Mouse (Mus musculus): ENCODE results near the gene Slc35b1. TPM values are rescaled to one million over a fixed set of nuclear protein-coding genes. Genes with fewer than 3 reads are reported as not detected.
A peak's percentile ranks its signal among the peaks of the same experiment; 100 is the strongest.

Slc35b1 gene
- total and polyA plus RNA-seq, 2 experiments from 2014 or later: 92.4 to 168 TPM

GRCm38 (mm10) chr11:95397843-95398835, 13.6 kb downstream of the Slc35b1 start:
- Histone ChIP-seq H3K4me2 (ENCODE audit: low read depth, low read length, poor library complexity, severe bottlenecking) (no peak overlapping the region), H3K4me3 (ENCODE audit: low read depth, low read length) (no peak overlapping the region), H3K36me3 (ENCODE audit: insufficient read depth, low read length) (no peaks in the 10 kb centered on the region), H3K4me1 (ENCODE audit: insufficient read depth, low read length) (0 out of 2 replicates have a peak, but pooled peaks cover 3% of the 10 kb centered on the region), H3K9me3 (ENCODE audit: low read length) (no peaks in the 10 kb centered on the region), H3K27ac (ENCODE audit: low read depth, low read length) (no peak overlapping the region), H3K27me3 (ENCODE audit: insufficient read depth, low read length) (no peaks in the 10 kb centered on the region), H3K9ac (replicated peaks; ENCODE audit: low read length, poor library complexity, severe bottlenecking) (no peak overlapping the region)
- 56% methylated on average over 14 of the region's 14 CpGs for WGBS
- ATAC-seq (ENCODE audit: low FRiP score) (no peak), DNase-seq (ENCODE audit: low spot score) (peak; percentile 78)
- TF ChIP-seq CTCF (IDR thresholded peaks at IDR 0.05): peak; percentile 95

- no peak for TF ChIP-seq CTCF (IDR thresholded peaks at IDR 0.05)
- WGBS: 55% methylated on average over 13 of the region's 13 CpGs
- Histone ChIP-seq H3K4me3 (ENCODE audit: low read depth, low read length) (no peak overlapping the region), H3K9me3 (ENCODE audit: low read length) (no peaks in the 10 kb centered on the region), H3K36me3 (ENCODE audit: insufficient read depth, low read length) (no peaks in the 10 kb centered on the region), H3K4me2 (ENCODE audit: low read depth, low read length, poor library complexity, severe bottlenecking) (no peak overlapping the region), H3K9ac (replicated peaks; ENCODE audit: low read length, poor library complexity, severe bottlenecking) (no peak overlapping the region), H3K27me3 (ENCODE audit: insufficient read depth, low read length) (no peaks in the 10 kb centered on the region), H3K27ac (ENCODE audit: low read depth, low read length) (no peak overlapping the region), H3K4me1 (ENCODE audit: insufficient read depth, low read length) (no peaks in the 10 kb centered on the region)
- ATAC-seq (ENCODE audit: low FRiP score) (no peak), DNase-seq (ENCODE audit: low spot score) (no peak)
These were observed 15.1 kb downstream of the Slc35b1 start for GRCm38 (mm10) chr11:95399520-95400020.

- Histone ChIP-seq H3K9me3 (ENCODE audit: low read length) (no peaks in the 10 kb centered on the region), H3K36me3 (ENCODE audit: insufficient read depth, low read length) (no peaks in the 10 kb centered on the region), H3K4me3 (ENCODE audit: low read depth, low read length) (no peak overlapping the region), H3K27ac (ENCODE audit: low read depth, low read length) (no peak overlapping the region), H3K4me2 (ENCODE audit: low read depth, low read length, poor library complexity, severe bottlenecking) (no peak overlapping the region), H3K4me1 (ENCODE audit: insufficient read depth, low read length) (no peaks in the 10 kb centered on the region), H3K9ac (replicated peaks; ENCODE audit: low read length, poor library complexity, severe bottlenecking) (no peak overlapping the region), H3K27me3 (ENCODE audit: insufficient read depth, low read length) (no peaks in the 10 kb centered on the region)
- no peak for ATAC-seq (ENCODE audit: low FRiP score)
- DNase-seq (ENCODE audit: low spot score): no peak
- TF ChIP-seq CTCF (IDR thresholded peaks at IDR 0.05): no peak
- 83% methylated on average over 5 of the region's 5 CpGs for WGBS
These were observed 17.1 kb downstream of the Slc35b1 start for GRCm38 (mm10) chr11:95401568-95401967.

GRCm38 (mm10) chr11:95402196-95402595, 17.7 kb downstream of the Slc35b1 start:
- no peaks in the 10 kb centered on the region for H3K27me3 ChIP-seq (ENCODE audit: insufficient read depth, low read length)
- H3K9me3 ChIP-seq (ENCODE audit: low read length): no peaks in the 10 kb centered on the region
- ATAC-seq (ENCODE audit: low FRiP score) (no peak), DNase-seq (ENCODE audit: low spot score) (peak; percentile 79)
- no peaks in the 10 kb centered on the region for H3K4me1 ChIP-seq (ENCODE audit: insufficient read depth, low read length)
- H3K4me2 ChIP-seq (ENCODE audit: low read depth, low read length, poor library complexity, severe bottlenecking): no peak overlapping the region
- H3K9ac ChIP-seq (replicated peaks; ENCODE audit: low read length, poor library complexity, severe bottlenecking): no peak overlapping the region
- TF ChIP-seq CTCF (IDR thresholded peaks at IDR 0.05): no peak
- H3K36me3 ChIP-seq (ENCODE audit: insufficient read depth, low read length): no peaks in the 10 kb centered on the region
- WGBS: 29% methylated on average over 5 of the region's 5 CpGs
- no peak overlapping the region for H3K27ac ChIP-seq (ENCODE audit: low read depth, low read length)
- H3K4me3 ChIP-seq (ENCODE audit: low read depth, low read length): no peak overlapping the region

- Histone ChIP-seq H3K4me3 (ENCODE audit: low read depth, low read length) (no peak overlapping the region), H3K27me3 (ENCODE audit: insufficient read depth, low read length) (no peaks in the 10 kb centered on the region), H3K9me3 (ENCODE audit: low read length) (no peaks in the 10 kb centered on the region), H3K27ac (ENCODE audit: low read depth, low read length) (no peak overlapping the region), H3K36me3 (ENCODE audit: insufficient read depth, low read length) (no peaks in the 10 kb centered on the region), H3K9ac (replicated peaks; ENCODE audit: low read length, poor library complexity, severe bottlenecking) (no peak overlapping the region), H3K4me1 (ENCODE audit: insufficient read depth, low read length) (no peaks in the 10 kb centered on the region), H3K4me2 (ENCODE audit: low read depth, low read length, poor library complexity, severe bottlenecking) (no peak overlapping the region)
- WGBS: 34% methylated on average over 8 of the region's 8 CpGs
- DNase-seq (ENCODE audit: low spot score): no peak
- no peak for ATAC-seq (ENCODE audit: low FRiP score)
- TF ChIP-seq CTCF (IDR thresholded peaks at IDR 0.05): no peak
These were observed 18.2 kb downstream of the Slc35b1 start for GRCm38 (mm10) chr11:95402658-95403101.
